Mouse (Mus musculus) heart, postnatal 14 days (tissue): ENCODE measurements around the gene Wdr63. TPM values are rescaled to one million over a fixed set of nuclear protein-coding genes. Genes with fewer than 3 reads are reported as not detected.

Source experiments
- DNase-seq, 2 experiments: peaks; one replicate each; pipeline ENCODE4 v3.0.0; 2021 to 2022
- intact Hi-C: fragments of 180-260 bp; cut with DNase I; formaldehyde crosslinking; loops from one replicate; pipeline ENCODE4 v1.15.1; 2025
- total RNA-seq, 2 experiments: library from RNA; stranded (reverse); gene quantifications; 2 replicates each; pipeline ENCODE4 v1.2.3; 2021

Gene Wdr63
- total RNA-seq, 2 experiments from 2014 or later: 0.55 TPM; not detected in 1

DNA sequence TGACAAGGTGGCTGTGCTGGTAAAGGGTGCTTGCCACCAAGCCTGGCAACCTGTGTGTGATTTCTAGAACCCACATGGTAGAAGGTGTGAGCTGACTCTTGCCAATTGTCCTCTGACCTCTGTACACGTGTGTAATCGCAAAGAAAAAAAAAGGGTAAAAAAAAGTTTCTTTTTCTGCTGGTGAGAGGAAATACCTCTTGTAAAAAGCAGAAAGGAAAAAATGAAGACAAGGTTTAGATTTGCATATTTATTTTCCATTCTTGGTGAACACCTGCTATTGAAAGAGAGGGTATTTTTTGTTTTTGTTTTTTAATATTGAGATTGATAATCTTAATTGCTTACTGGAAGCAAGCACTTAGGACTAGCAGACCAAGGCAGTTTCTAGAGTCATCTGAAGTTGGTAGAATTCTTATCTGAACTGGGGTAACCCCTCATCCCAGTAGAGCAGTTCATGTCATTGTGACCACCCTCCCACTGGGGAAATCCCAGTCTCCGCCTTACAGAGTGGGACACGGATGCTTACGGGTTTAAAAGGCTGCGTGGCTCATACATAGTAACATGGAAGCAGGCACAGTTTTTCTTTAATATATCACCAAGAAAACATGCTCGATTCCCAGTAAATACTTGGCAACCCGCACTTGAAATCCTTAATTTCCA lies 15.0 kb upstream of the Wdr63 start:
- DNase-seq: no peak
- intact Hi-C loops: no loop called here

DNA sequence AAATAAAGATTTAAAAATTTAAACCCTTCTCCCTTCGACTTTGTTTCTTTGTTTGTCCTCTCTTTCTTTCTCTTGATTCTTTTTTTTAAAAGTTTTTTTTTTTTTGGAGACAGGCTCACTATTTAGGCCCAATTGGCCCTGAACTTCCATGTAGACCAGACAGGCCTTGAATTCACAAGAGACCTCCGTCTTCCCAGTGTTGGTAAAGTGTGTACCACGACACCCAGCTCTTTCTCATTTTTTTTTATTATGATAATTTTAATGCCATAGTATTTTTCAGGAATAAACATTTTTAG lies 14.1 kb upstream of the Wdr63 start:
- intact Hi-C loops: no loop called here
- DNase-seq: no peak

DNA sequence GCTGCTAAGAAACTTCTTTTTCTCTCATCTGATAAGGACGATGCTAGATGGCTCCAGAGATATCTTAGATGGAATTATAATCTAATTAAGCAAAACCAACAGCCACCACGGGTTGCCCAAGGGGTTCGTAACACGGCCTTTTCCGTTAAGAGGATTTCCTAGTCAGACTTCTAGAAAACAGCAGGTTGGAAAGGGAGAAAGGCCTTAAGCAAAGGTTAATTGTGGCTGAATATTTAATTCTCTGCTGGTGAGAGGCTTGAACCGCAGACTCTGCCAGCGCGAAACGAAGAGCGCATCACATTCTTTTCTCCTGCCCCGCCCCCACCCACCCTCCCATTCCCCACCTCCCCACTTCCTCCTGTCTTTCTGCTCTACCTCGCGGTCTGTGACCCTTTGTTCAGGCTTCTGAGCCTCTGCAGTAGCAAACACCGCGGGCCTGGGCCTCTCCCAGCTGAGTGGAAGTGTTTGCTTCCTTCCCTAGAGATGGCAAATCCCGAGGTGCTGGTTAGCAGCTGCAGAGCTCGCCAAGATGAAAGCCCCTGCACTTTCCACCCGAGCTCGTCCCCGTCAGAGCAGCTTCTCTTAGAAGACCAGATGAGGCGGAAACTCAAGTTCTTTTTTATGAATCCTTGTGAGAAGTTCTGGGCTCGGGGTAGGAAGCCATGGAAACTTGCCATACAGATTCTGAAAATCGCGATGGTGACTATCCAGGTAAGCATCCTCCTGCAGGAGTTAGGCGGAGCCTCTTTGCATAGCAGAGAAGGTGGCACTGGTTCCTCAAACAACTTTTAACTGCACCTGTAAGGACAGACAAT lies 13.6 kb upstream of the Wdr63 start:
- intact Hi-C loops: no loop called here
- DNase-seq: no peak

DNA sequence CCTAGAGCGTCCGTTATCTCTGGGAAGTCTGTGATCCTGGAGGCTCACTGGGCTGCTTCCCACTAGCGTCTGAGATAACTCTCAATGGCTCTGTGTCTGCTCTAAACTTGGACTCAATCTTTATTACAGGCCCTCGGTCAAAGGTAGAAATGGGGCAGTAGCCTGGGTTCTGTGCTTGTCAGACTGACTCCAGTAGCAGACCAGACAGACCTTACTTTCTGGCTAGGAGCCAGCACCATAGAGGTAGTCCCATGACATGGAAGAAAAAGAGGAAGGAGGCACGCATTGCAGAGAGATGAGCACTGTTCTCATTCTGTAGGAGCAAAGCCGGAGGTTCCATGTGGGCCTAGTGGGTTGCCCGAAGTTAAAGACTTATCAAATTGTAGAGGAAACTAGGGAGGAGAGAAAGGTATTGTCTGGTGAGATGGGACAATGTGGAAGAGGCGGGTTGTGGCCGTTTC lies 10.1 kb upstream of the Wdr63 start:
- intact Hi-C loops: no loop called here

GRCm38 (mm10) chr3:146117258-146117996 lies 9.5 kb upstream of the Wdr63 start, which contains the start of gene Mcoln3:
Gene Mcoln3, plus strand, starts transcription at chr3:146117450.
- intact Hi-C loops: no loop called here

More for the DNA sequence above, 10.1 kb upstream of the Wdr63 start:
- no peak for DNase-seq

GRCm38 (mm10) chr3:146110916-146111315 lies 3.0 kb upstream of the Wdr63 start:
- intact Hi-C loops: no loop called here
- no peak for DNase-seq

More at GRCm38 (mm10) chr3:146117258-146117996, 9.5 kb upstream of the Wdr63 start, which contains the start of gene Mcoln3:
- no peak for DNase-seq

- DNase-seq: no peak
- intact Hi-C loops: no loop called here
Measured at GRCm38 (mm10) chr3:146110358-146110757, 2.4 kb upstream of the Wdr63 start.

- intact Hi-C loops: no loop called here
- no peak for DNase-seq
Measured at GRCm38 (mm10) chr3:146108945-146109344, 1.0 kb upstream of the Wdr63 start.

- intact Hi-C loops: no loop called here
- DNase-seq: no peak
Measured at GRCm38 (mm10) chr3:146107116-146107849, 647 bp downstream of the Wdr63 start.

DNA sequence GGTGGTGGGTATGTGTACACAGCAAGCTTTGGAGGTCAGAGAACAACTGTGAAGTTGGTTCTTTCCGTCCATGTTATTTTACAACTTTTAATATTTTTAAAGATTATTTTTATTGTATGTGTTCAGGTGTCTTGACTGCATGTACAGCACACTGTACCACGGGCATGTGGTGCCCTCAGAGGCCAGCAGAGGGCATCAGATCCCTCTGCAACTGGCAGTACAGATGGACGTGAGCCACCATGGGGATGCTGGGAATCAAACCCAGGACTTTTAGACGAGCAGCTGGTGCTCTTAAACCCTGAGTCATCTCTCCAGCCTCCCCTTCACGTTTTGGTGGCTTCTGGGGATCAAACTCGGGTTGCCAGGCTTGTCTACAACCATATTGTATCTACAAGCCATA lies 5.9 kb downstream of the Wdr63 start:
- peak in 1 of 2 experiments; percentile 21 for DNase-seq
- intact Hi-C loops: no loop called here

DNA sequence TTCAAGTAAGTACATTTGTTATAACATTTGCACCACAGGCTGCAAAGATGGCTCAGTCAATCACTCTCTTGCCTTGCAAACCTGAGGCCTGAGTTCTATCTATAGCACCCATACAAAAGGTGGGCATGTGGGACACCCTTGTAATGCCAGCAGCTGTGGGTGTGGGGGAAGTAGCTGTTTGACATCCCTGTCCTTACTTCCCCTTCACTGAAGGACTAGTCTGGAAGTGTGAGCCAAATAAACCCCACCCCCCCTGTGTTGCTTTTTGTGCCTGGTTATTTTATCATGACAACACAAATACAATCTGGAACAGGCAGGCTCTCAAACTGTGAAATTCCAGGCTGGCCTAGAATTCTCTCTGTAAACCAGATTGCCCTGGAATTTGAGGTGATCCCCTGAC lies 8.0 kb downstream of the Wdr63 start:
- intact Hi-C loops: no loop called here
- DNase-seq: no peak

- intact Hi-C loops: no loop called here
- no peak for DNase-seq
Measured at GRCm38 (mm10) chr3:146097861-146098260, 10.1 kb downstream of the Wdr63 start.

DNA sequence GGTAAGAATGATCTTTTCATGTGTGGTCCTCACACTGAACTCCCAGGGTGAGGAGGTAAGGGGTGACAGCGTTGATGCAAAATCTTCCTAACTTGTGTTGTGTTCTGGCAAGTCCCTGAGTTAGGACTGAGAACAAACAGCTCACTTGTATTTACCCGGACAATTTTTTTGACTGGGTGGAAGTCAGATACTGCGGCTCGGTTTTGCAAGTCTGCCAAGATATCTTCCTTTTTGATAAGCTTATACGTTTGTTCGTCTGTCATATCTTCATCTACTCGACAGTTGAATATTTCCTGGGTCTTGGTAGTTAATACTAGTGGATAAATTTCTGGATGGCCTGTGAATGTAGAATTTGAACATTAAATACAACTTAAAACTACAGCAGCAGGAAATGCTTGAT lies 10.9 kb downstream of the Wdr63 start:
- intact Hi-C loops: no loop called here
- no peak for DNase-seq

GRCm38 (mm10) chr3:146095066-146095465 lies 12.9 kb downstream of the Wdr63 start:
- intact Hi-C loops: no loop called here
- DNase-seq: no peak

- intact Hi-C loops: no loop called here
- no peak for DNase-seq
Measured at GRCm38 (mm10) chr3:146090988-146091657, 16.8 kb downstream of the Wdr63 start.

- intact Hi-C loops: no loop called here
- no peak for DNase-seq
Measured at GRCm38 (mm10) chr3:146080241-146080640, 27.7 kb downstream of the Wdr63 start.

- no peak for DNase-seq
- intact Hi-C loops: no loop called here
Measured at GRCm38 (mm10) chr3:146072780-146073179, 35.1 kb downstream of the Wdr63 start.

GRCm38 (mm10) chr3:146069276-146069675 lies 38.7 kb downstream of the Wdr63 start:
- no peak for DNase-seq
- intact Hi-C loops: no loop called here

- intact Hi-C loops: no loop called here
- DNase-seq: peak in 1 of 2 experiments; percentile 0
Measured at GRCm38 (mm10) chr3:146063146-146063545, 44.8 kb downstream of the Wdr63 start.

GRCm38 (mm10) chr3:146059356-146059926 lies 48.5 kb downstream of the Wdr63 start:
- intact Hi-C loops: loop anchor here (5.0 kb wide), 1 partner anchor 107 kb away; no protein-coding TSS in a partner anchor
- no peak for DNase-seq
